Mouse (Mus musculus) bone marrow macrophage, adult 2 months (primary cell): ENCODE results near the gene Fam126a. TPM values are rescaled to one million over a fixed set of nuclear protein-coding genes. Genes with fewer than 3 reads are reported as not detected.
"Not testable (repeated sequence)": the region's sequence is repeated elsewhere in the genome, so short reads cannot be mapped to it uniquely, and the experiment has no call there.

Experiments
- H3K27ac ChIP-seq: 2 replicates; pipeline ENCODE4 v1.5.1; 2012; ENCODE audit warnings: low read depth, low read length; ENCODE audit not compliant: insufficient read depth
- H3K4me1 ChIP-seq: 2 replicates; pipeline ENCODE4 v1.6.1; 2012; ENCODE audit warnings: low read length; ENCODE audit not compliant: control insufficient read depth, insufficient read depth
- H3K4me3 ChIP-seq: 2 replicates; pipeline ENCODE4 v1.5.1; 2012; ENCODE audit warnings: mild to moderate bottlenecking, low read length, moderate library complexity; ENCODE audit not compliant: insufficient read depth
- CTCF ChIP-seq: IDR thresholded peaks from 2 replicates; pipeline ENCODE4 v1.5.1; 2012; ENCODE audit warnings: low read depth, mild to moderate bottlenecking, low read length, moderate library complexity
- POLR2A ChIP-seq: IDR thresholded peaks from 2 replicates; pipeline ENCODE4 v1.6.1; 2012; ENCODE audit warnings: mild to moderate bottlenecking, low read depth, low read length, borderline replicate concordance
- polyA plus RNA-seq: library from polyadenylated mRNA; stranded (reverse); fragments of >200 nt; gene quantifications from 2 replicates; pipeline ENCODE4 v1.2.4, GENCODE M21; 2012; ENCODE audit not compliant: missing spikeins, insufficient read depth, insufficient read length

Gene Fam126a
- polyA plus RNA-seq, 1 experiment = 24.3 TPM

DNA sequence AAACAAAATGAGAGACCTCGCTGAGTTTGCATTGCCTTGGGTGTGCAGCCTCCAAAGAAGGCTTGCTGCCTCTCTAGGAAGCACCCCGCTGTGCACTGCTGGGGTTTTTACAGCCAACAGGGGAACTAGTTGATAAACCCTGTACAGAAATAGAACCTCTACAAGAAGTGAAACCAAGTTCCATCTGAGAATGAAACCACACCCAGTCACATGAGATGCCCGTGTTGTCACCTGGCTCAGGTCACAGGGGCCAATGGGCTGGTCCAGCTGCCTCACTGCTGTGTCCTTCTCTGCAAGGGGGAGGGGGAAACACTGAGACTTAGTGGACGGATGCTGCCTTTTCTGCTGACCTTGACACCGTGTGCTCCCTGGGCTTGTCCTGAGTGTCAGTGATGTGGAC, 156.0 kb downstream of the Fam126a start:
- Histone ChIP-seq H3K27ac (peak overlapping the region; percentile 31), H3K4me3 (peak overlapping the region; percentile 10; the same call in 1 of the 2 replicates), H3K4me1 (peaks cover 54% of the 10 kb centered on the region)
- TF ChIP-seq CTCF (no peak), POLR2A (no peak)

DNA sequence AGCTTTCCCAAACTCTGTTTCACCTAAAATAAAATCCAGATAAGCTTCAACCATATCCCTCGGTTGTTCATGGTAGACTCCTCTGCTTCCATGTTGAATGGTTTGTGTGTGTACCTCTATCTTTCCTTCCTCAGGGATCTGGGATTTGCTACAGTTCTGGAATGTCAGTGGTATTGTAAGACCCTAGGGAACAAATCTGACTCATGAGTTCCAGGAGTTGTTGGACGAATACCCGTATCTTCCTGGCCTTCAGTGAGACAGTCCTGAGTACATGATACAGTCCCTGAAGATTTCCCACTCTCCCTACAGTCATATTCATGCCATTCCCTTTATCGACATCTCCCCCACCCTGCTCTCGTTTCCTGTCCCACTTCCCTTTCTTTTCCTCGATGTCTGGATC, 157.9 kb downstream of the Fam126a start:
- no peak for TF ChIP-seq POLR2A
- TF ChIP-seq CTCF = no peak
- Histone ChIP-seq H3K4me1 (peaks cover 47% of the 10 kb centered on the region), H3K4me3 (no peak overlapping the region), H3K27ac (no peak overlapping the region)

DNA sequence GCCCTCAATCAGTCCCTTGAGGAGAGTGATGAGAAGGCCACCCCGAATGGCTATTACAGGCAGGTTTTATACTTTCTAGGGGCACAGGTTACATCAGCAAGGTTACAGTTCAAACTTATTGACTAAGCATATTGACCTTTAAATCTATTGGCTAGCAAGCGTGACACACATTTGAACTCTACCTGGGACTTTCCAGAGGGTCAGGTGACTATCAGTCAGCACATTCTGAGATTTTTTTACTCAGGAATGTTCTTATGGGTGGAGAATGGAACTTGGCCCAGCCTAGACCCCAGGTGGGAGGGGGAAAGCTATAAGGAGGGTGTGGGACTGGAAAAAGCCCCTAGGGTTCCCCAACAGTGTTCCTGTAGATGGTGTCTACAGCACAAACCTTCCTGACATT, 159.2 kb downstream of the Fam126a start:
- H3K4me3 ChIP-seq, H3K27ac ChIP-seq: not testable (repeated sequence)
- H3K4me1 ChIP-seq = peaks cover 38% of the 10 kb centered on the region

- H3K27ac ChIP-seq = no peak overlapping the region
- no peak overlapping the region for H3K4me3 ChIP-seq
- TF ChIP-seq POLR2A = no peak
- TF ChIP-seq CTCF = no peak
- H3K4me1 ChIP-seq = no peaks in the 10 kb centered on the region
Observed at GRCm38 (mm10) chr5:23865941-23866340, 164.5 kb downstream of the Fam126a start.

Other genes starting within 250 kb of the Fam126a start
- gene Pus7, start 247.0 kb downstream of the Fam126a start, polyA plus RNA-seq = 5.4 and 6.1 TPM in 2 replicates
- 10.6 and 15.1 TPM in 2 replicates for gene Rint1, start 243.0 kb downstream of the Fam126a start, polyA plus RNA-seq
- 67.6 and 84.3 TPM in 2 replicates for gene Tomm7, start 186.5 kb downstream of the Fam126a start, polyA plus RNA-seq
- gene Klhl7, start 69.9 kb upstream of the Fam126a start, polyA plus RNA-seq = 14.6 and 15.5 TPM in 2 replicates
- 5.5 and 8.4 TPM in 2 replicates for gene Nupl2, start 134.3 kb upstream of the Fam126a start, polyA plus RNA-seq